Mouse (Mus musculus) brain, embryonic 14.5 days (tissue): Measurements from ENCODE around the gene Hspb7.

Experiments used
- CTCF ChIP-seq: fragments of 200-500 bp; IDR thresholded peaks from 2 replicates; pipeline ENCODE4 v1.5.1; 2012; ENCODE audit warnings: inconsistent platforms, mild to moderate bottlenecking, moderate library complexity, borderline replicate concordance; ENCODE audit not compliant: insufficient read depth, insufficient read length; ENCODE audit errors: extremely low read depth
- POLR2A ChIP-seq: fragments of 200-500 bp; IDR thresholded peaks from 2 replicates; pipeline ENCODE4 v1.6.1; 2012; ENCODE audit warnings: mild to moderate bottlenecking, inconsistent platforms, borderline replicate concordance; ENCODE audit not compliant: poor library complexity, insufficient read depth, insufficient read length, severe bottlenecking; ENCODE audit errors: extremely low read depth

- TF ChIP-seq CTCF = 0 out of 2 replicates have a peak, but pooled peaks have one; percentile 5
- TF ChIP-seq POLR2A = no peak
Observed at GRCm38 (mm10) chr4:141382406-141382805, 38.2 kb upstream of the Hspb7 start.
